Mouse (Mus musculus): ENCODE results near the gene Cdk11b.

- TF ChIP-seq EP300 (IDR thresholded peaks at IDR 0.05; ENCODE audit: low read depth) (no peak), CTCF (IDR thresholded peaks at IDR 0.05; ENCODE audit: low read depth) (no peak)
Observed at GRCm38 (mm10) chr4:155611860-155612259, 12.8 kb upstream of the Cdk11b start.

Data from liver, postnatal 0 days (tissue).